Mouse (Mus musculus): ENCODE results near the gene Rack1. TPM values are rescaled to one million over a fixed set of nuclear protein-coding genes. Genes with fewer than 3 reads are reported as not detected.

Gene Rack1
- total and polyA plus RNA-seq, 3 experiments = 3,744 to 6,330 (median 5,265) TPM

DNA sequence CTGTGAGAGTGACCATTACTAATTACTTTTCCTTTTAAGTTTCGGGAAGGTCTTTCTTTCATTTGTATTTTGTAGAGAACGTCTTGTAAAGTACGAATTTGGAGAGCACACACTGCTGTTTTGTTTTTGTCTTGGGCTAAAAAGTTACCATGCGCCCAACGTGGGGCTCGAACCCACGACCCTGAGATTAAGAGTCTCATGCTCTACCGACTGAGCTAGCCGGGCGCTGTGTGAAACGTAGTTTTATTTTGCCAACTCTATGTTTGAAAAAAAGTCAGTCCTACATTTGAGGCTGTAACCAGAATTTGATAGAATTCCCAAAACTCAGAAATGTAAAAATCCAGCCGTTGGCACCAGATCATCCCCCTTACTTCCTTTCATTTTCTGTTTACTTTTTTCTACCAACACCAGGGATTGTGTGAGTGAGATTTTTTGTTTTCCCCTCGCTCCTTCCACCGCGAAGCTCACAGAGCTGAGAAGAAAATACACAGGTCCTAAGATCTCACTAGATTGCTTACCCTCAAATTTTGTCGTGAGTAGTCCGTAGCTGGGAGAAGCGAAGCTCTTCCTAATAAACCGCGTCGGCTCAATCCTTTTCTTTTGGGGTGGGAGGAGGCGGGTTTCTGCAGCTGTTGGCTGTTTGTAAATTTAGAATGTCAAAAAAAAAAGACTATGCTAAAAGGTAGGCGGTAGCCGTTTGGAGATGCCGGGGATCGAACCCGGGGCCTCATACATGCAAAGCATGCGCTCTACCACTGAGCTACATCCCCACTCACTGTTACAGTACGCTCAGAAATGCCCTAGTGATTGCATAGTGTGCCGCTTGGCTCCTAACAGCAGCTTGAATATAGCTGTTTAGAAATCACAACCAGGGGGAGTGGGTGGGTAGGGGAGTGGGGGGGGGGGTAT lies 33.9 kb downstream of the Rack1 start:
- H3K9ac ChIP-seq (ENCODE audit: insufficient read depth, low read depth) = peak overlapping the region; percentile 96
- no peaks in the 10 kb centered on the region for H3K9me3 ChIP-seq (replicated peaks; ENCODE audit: low read length)
- DNase-seq (ENCODE audit: extremely low read depth) = peak; percentile 92
- H3K36me3 ChIP-seq (replicated peaks in 1 of 2; ENCODE audit: control insufficient read depth in 1 of 2, insufficient read depth in 1 of 2, low read length in 1 of 2) = no peaks in the 10 kb centered on the region
- peaks cover 13 to 40% of the 10 kb centered on the region in 2 experiments; a peak in 3 of 4 replicates for H3K4me1 ChIP-seq (ENCODE audit: control insufficient read depth in 1 of 2, insufficient read depth in 2 of 2)
- peaks cover 9% of the 10 kb centered on the region for H3K27me3 ChIP-seq (replicated peaks)
- H3K79me2 ChIP-seq (replicated peaks; ENCODE audit: control insufficient read depth, extremely low read depth, insufficient read depth, poor library complexity, severe bottlenecking) = no peaks in the 10 kb centered on the region
- dilution Hi-C loops (cut with MboI; ENCODE audit: extremely low pct_ligation_motif_present, extremely low pct_unique_long_range_greater_than_20kb, low sequenced_read_pairs) (no loop called here), in situ Hi-C loops (cut with MboI; ENCODE audit: low pct_ligation_motif_present, low pct_unique_long_range_greater_than_20kb, low sequenced_read_pairs) (no loop called here)
- H3K4me2 ChIP-seq (ENCODE audit: insufficient read depth, low read depth, poor library complexity, severe bottlenecking) = peak overlapping the region; percentile 58
- H3K27ac ChIP-seq (ENCODE audit: insufficient read depth, low read depth) = peak overlapping the region; percentile 68
- peak overlapping the region; percentile 51 to 73 (median 69) for H3K4me3 ChIP-seq (replicated peaks in 1 of 3; ENCODE audit: low read depth in 2 of 3, low read length in 2 of 3, poor library complexity in 1 of 3)
- TF ChIP-seq MAFK (IDR thresholded peaks at IDR 0.05; ENCODE audit: insufficient replicate concordance, low read length) (peak; percentile 98), GABPA (IDR thresholded peaks at IDR 0.05; ENCODE audit: insufficient replicate concordance, low read depth, low read length) (no peak), MXI1 (IDR thresholded peaks at IDR 0.05; ENCODE audit: low read depth, low read length) (no peak; the same call in 1 of the 2 replicates), ZKSCAN1 (IDR thresholded peaks at IDR 0.05; ENCODE audit: borderline replicate concordance, low read depth, low read length) (no peak), SIN3A (IDR thresholded peaks at IDR 0.05; ENCODE audit: low read length) (no peak; the same call in 1 of the 2 replicates), E2F4 (IDR thresholded peaks at IDR 0.05; ENCODE audit: insufficient replicate concordance, low read depth, low read length) (peak; percentile 89), TCF12 (IDR thresholded peaks at IDR 0.05; ENCODE audit: low read depth, low read length) (no peak), IRF4 (IDR thresholded peaks at IDR 0.05; ENCODE audit: low read depth, low read length) (0 out of 2 replicates have a peak, but pooled peaks have one; percentile 53), HCFC1 (IDR thresholded peaks at IDR 0.05; ENCODE audit: low read depth, low read length) (no peak), ELF1 (IDR thresholded peaks at IDR 0.05; ENCODE audit: low read depth, low read length) (peak; percentile 98), USF2 (conservative IDR thresholded peaks at IDR 0.05; ENCODE audit: low read depth, low read length) (no peak), JUND (conservative IDR thresholded peaks at IDR 0.05; ENCODE audit: low read depth, low read length) (no peak), NELFE (IDR thresholded peaks at IDR 0.05; ENCODE audit: low read depth, low read length) (no peak), RCOR1 (conservative IDR thresholded peaks at IDR 0.05; ENCODE audit: low read depth, low read length) (no peak), ETS1 (conservative IDR thresholded peaks at IDR 0.05; ENCODE audit: low read depth, low read length) (no peak), MYC (IDR thresholded peaks at IDR 0.05; ENCODE audit: low read depth, low read length) (0 out of 2 replicates have a peak, but pooled peaks have one; percentile 42), UBTF (IDR thresholded peaks at IDR 0.05; ENCODE audit: low read depth, low read length) (0 out of 2 replicates have a peak, but pooled peaks have one; percentile 22), ZMIZ1 (IDR thresholded peaks at IDR 0.05; ENCODE audit: low read depth, low read length) (no peak), USF1 (IDR thresholded peaks at IDR 0.05; ENCODE audit: low read depth, low read length) (no peak), ZC3H11A (IDR thresholded peaks at IDR 0.05; ENCODE audit: low read depth, low read length) (no peak), BHLHE40 (IDR thresholded peaks at IDR 0.05; ENCODE audit: low read depth, low read length) (no peak), POLR2AphosphoS2 (IDR thresholded peaks at IDR 0.05; ENCODE audit: low read depth, low read length) (no peak), RAD21 (IDR thresholded peaks at IDR 0.05; ENCODE audit: low read depth, low read length) (no peak), EP300 (IDR thresholded peaks at IDR 0.05; ENCODE audit: low read length) (no peak), SMC3 (IDR thresholded peaks at IDR 0.05; ENCODE audit: low read depth, low read length) (no peak), TBP (conservative IDR thresholded peaks at IDR 0.05; ENCODE audit: low read depth, low read length) (peak; percentile 99), MAZ (IDR thresholded peaks at IDR 0.05; ENCODE audit: low read depth, low read length) (0 out of 2 replicates have a peak, but pooled peaks have one; percentile 17), CTCF (conservative IDR thresholded peaks at IDR 0.05 in 1 of 2, IDR thresholded peaks at IDR 0.05 in 1 of 2; ENCODE audit: low read depth in 2 of 2, low read length in 2 of 2) (no peak), POLR2A (IDR thresholded peaks at IDR 0.05; ENCODE audit: low read depth, low read length) (no peak), PAX5 (IDR thresholded peaks at IDR 0.05; ENCODE audit: low read length) (no peak), KAT2A (IDR thresholded peaks at IDR 0.05; ENCODE audit: insufficient replicate concordance, low read length) (peak; percentile 88; the same call in 1 of the 2 replicates), MEF2A (IDR thresholded peaks at IDR 0.05; ENCODE audit: borderline replicate concordance, low read depth, low read length) (peak; percentile 83), MAX (IDR thresholded peaks at IDR 0.05; ENCODE audit: low read length) (no peak), CHD2 (IDR thresholded peaks at IDR 0.05; ENCODE audit: low read length) (no peak), JUN (IDR thresholded peaks at IDR 0.05; ENCODE audit: insufficient read depth, low read depth, low read length) (no peak), CHD1 (IDR thresholded peaks at IDR 0.05; ENCODE audit: low read depth, low read length) (no peak), ZNF384 (IDR thresholded peaks at IDR 0.05; ENCODE audit: low read depth, low read length) (peak; percentile 84), NRF1 (IDR thresholded peaks at IDR 0.05; ENCODE audit: low read depth, low read length) (peak; percentile 77)
